Mouse (Mus musculus) adrenal gland, postnatal 14 days (tissue): Measurements from ENCODE around the gene Sncg. TPM values are rescaled to one million over a fixed set of nuclear protein-coding genes. Genes with fewer than 3 reads are reported as not detected.

Experiments used
- DNase-seq: peaks from one replicate; pipeline ENCODE4 v3.0.0; 2021; ENCODE audit warnings: mixed read lengths
- total RNA-seq: library from RNA; stranded (reverse); gene quantifications from 2 replicates; pipeline ENCODE4 v1.2.3, GENCODE M21; 2021

Sncg gene
- total RNA-seq, 1 experiment from 2014 or later = 17.4 TPM

- DNase-seq = no peak
These were observed 32.6 kb downstream of the Sncg start for GRCm38 (mm10) chr14:34341993-34342392.

- DNase-seq = no peak
These were observed 35.1 kb downstream of the Sncg start for GRCm38 (mm10) chr14:34339446-34339845.

DNA sequence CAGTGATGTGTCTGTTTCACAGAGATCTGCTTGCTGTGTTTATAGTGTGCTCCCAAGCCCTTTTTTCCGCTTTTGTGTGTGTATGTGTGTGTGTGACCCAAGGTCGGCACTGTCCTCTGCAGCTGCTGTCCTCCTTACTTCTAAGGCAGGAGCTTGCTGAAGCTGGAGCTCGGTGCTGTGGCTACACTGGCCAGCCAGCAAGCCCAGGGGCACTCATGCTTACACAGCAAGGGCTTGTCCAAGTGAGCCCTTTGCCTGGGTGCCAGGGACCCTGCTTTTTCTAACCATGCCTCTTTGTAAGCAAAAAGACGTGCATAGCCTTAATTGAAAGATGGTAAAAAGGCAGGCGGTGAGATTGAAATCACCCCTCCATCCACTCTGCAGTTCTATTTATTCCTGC is 42.1 kb downstream of the Sncg start:
- no peak for DNase-seq

- no peak for DNase-seq
These were observed 42.7 kb downstream of the Sncg start for GRCm38 (mm10) chr14:34331886-34332285.

DNA sequence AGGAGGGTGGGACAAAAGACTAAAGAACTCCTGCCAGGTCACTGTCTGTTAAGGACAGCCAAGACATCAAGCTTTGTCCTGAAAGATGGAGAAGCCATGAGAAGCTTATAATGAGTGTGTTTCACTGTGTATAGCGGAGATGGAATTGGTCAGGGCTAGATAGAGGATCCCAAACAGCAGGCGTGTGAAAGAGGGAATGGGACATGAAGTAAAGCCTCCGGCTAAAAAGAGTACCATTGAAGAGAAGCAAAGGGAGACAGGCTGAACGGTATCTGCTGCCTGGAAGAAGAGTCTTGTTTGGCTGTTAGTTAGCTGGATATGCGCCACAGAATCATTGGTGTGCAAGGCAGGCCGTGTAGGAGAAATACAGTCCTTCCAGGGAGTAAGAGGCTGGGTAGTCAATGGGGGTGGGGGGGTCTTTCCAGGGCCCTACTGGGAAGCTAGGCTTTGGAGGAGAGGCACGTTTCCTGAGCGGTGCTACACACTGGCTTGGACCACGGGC is 43.9 kb downstream of the Sncg start:
- DNase-seq = no peak

DNA sequence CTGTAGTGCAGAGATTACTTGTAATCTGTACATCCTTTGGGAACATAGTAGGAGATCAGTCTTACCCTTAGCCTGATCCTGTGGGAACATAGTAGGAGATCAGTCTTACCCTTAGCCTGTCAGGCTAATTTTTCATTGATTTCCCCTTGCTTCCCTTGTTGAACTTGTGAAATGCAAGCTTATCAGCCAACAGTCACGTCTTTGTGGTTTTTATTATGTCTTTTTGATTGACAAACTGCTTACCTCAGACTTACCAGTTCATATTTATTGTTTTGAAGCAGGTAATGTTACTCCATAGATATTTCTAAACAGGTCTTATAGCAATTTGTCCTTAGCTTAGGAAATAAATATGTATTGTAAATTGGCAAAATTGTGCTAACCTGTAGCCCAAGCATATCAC is 47.0 kb downstream of the Sncg start:
- no peak for DNase-seq

- DNase-seq = no peak
These were observed 48.0 kb downstream of the Sncg start for GRCm38 (mm10) chr14:34326606-34327005.

GRCm38 (mm10) chr14:34323576-34324085 is 51.0 kb downstream of the Sncg start:
- no peak for DNase-seq

Other genes starting within 250 kb of the Sncg start
- 0.41 and 0.44 TPM in 2 replicates for gene Npy4r, start 222.3 kb downstream of the Sncg start, total RNA-seq
- gene Gprin2, start 173.1 kb downstream of the Sncg start, total RNA-seq = 0.48 and 1.2 TPM in 2 replicates
- gene Syt15, start 155.2 kb downstream of the Sncg start, total RNA-seq = 0.44 and 1.5 TPM in 2 replicates
- gene Shld2, start 64.3 kb downstream of the Sncg start, total RNA-seq = 12.2 and 13.0 TPM in 2 replicates
- gene Glud1, start 64.1 kb downstream of the Sncg start, total RNA-seq = 217 and 322 TPM in 2 replicates
- 4.0 TPM in 1 of 2 replicates, not detected in the other for gene Fam25c, start 19.4 kb downstream of the Sncg start, total RNA-seq
- 34.2 and 35.1 TPM in 2 replicates for gene Mmrn2, start 676 bp upstream of the Sncg start, total RNA-seq
- 53.5 and 53.7 TPM in 2 replicates for gene Bmpr1a, start 128.6 kb upstream of the Sncg start, total RNA-seq
- not detected in 2 replicates for gene 9230112D13Rik, start 148.0 kb upstream of the Sncg start, total RNA-seq
- 0.44 and 1.2 TPM in 2 replicates for gene Ldb3, start 213.9 kb upstream of the Sncg start, total RNA-seq
- gene Opn4, start 225.4 kb upstream of the Sncg start, total RNA-seq = not detected in 2 replicates